Mouse (Mus musculus) central nervous system, embryonic 14 days (tissue): ENCODE results near the gene Zfp60. TPM values are rescaled to one million over a fixed set of nuclear protein-coding genes. Genes with fewer than 3 reads are reported as not detected.

Experiments used
- polyA plus RNA-seq: library from polyadenylated mRNA; depleted of rRNA; stranded (reverse); fragments of >200 nt; gene quantifications from 2 replicates; pipeline ENCODE4 v1.2.3, GENCODE M21; 2012; rRNA removed

Gene Zfp60
- polyA plus RNA-seq: 31.6 and 40.7 TPM in 2 replicates

DNA sequence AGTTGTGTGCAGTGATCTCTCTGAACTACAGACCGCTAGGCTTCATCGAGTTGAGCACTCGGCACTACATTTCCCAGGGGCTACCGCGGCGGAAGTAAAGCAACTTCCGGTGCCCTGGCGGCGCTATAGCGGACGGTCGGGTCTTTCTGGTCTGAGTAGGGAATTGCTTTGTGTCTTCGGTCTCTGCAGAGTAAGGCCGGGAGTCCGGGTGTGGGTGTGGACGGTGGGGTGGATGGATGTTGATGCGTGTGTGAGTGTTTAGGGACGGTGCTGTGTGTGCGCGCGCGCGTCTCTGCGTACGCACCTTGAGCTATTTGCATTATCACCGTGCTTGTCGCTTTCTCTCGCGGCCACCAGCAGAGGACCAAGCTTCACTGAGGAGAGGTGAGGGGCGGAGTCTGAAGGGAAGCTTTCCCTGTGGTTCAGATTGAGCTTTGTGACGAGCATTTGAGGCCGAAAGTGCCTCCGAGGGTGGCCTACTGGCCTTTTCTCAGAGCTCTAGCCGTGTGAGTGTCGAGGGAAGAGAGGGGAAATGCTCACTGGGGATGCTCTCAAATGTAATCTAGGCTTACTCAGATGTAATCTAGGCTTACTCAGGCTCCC is at the start of gene Zfp60:
Gene Zfp60, plus strand, starts transcription at position 109 of the 603 bp plus-strand sequence.

GRCm38 (mm10) chr7:27688815-27689612 is 42.2 kb upstream of the Zfp60 start, which contains the start of gene Zfp607b:
TSS of gene Zfp607b (plus strand) at chr7:27689340.

Other genes with a start within 250 kb of the Zfp60 start
- gene Sertad1, start 244.5 kb upstream of the Zfp60 start, polyA plus RNA-seq: 6.8 and 10.9 TPM in 2 replicates
- gene Prx, start 232.1 kb upstream of the Zfp60 start, polyA plus RNA-seq: 2.2 and 3.5 TPM in 2 replicates
- gene Hipk4, start 208.1 kb upstream of the Zfp60 start, polyA plus RNA-seq: 1.7 and 2.3 TPM in 2 replicates
- 131 and 151 TPM in 2 replicates for gene Pld3, start 178.2 kb upstream of the Zfp60 start, polyA plus RNA-seq
- gene 2310022A10Rik, start 178.2 kb upstream of the Zfp60 start, polyA plus RNA-seq: 42.0 and 43.1 TPM in 2 replicates
- 70.1 and 73.9 TPM in 2 replicates for gene Akt2, start 139.8 kb upstream of the Zfp60 start, polyA plus RNA-seq
- gene Ttc9b, start 77.5 kb upstream of the Zfp60 start, polyA plus RNA-seq: 36.9 and 44.1 TPM in 2 replicates
- gene Map3k10, start 56.8 kb upstream of the Zfp60 start, polyA plus RNA-seq: 65.0 and 67.7 TPM in 2 replicates
- 6.6 and 8.8 TPM in 2 replicates for gene Zfp607b, start 42.0 kb upstream of the Zfp60 start, polyA plus RNA-seq
- gene Zfp626, start 75.8 kb downstream of the Zfp60 start, polyA plus RNA-seq: 3.3 and 4.0 TPM in 2 replicates
- 5.3 and 6.1 TPM in 2 replicates for gene Zfp59, start 107.2 kb downstream of the Zfp60 start, polyA plus RNA-seq
- 1.2 and 1.3 TPM in 2 replicates for gene Zfp607a, start 126.1 kb downstream of the Zfp60 start, polyA plus RNA-seq
- 7.6 and 8.2 TPM in 2 replicates for gene Zfp974, start 198.1 kb downstream of the Zfp60 start, polyA plus RNA-seq
- gene Zfp780b, start 247.8 kb downstream of the Zfp60 start, polyA plus RNA-seq: 7.2 and 7.5 TPM in 2 replicates